Mouse (Mus musculus) forebrain, embryonic 12.5 days (tissue): ENCODE measurements at regions not wholly inside any gene's neighbourhood (a gene's known extent, or its start where the extent isn't known, plus 50 kb on each side); places are given as distances from the start of the nearest gene placed in this dataset.

Experiments used
- ATAC-seq: fragments of 200-750 bp; cut with Nextera tagmentation; 2 replicates; pipeline ENCODE4 v1.8.0; 2017; ENCODE audit warnings: moderate TSS enrichment; ENCODE audit not compliant: low FRiP score
- H3K27ac ChIP-seq: fragments of 300-500 bp; sonication (generic); 2 replicates; pipeline ENCODE4 v1.5.1; 2016; ENCODE audit warnings: mild to moderate bottlenecking
- H3K27me3 ChIP-seq: fragments of 300-500 bp; sonication (generic); 2 replicates; pipeline ENCODE4 v1.6.1; 2016; ENCODE audit warnings: mild to moderate bottlenecking
- H3K36me3 ChIP-seq: fragments of 300-500 bp; sonication (generic); replicated peaks from 2 replicates; pipeline ENCODE4 v1.6.1; 2016; ENCODE audit warnings: mild to moderate bottlenecking
- H3K4me1 ChIP-seq: fragments of 300-500 bp; sonication (generic); 2 replicates; pipeline ENCODE4 v1.6.1; 2016
- H3K4me2 ChIP-seq: fragments of 300-500 bp; sonication (generic); 2 replicates; pipeline ENCODE4 v1.6.1; 2016; ENCODE audit warnings: mild to moderate bottlenecking, moderate library complexity
- H3K4me3 ChIP-seq: fragments of 300-500 bp; sonication (generic); replicated peaks from 2 replicates; pipeline ENCODE4 v1.5.1; 2016; ENCODE audit warnings: mild to moderate bottlenecking
- H3K9ac ChIP-seq: fragments of 300-500 bp; sonication (generic); 2 replicates; pipeline ENCODE4 v1.6.1; 2016; ENCODE audit warnings: mild to moderate bottlenecking
- H3K9me3 ChIP-seq: fragments of 300-500 bp; sonication (generic); 2 replicates; pipeline ENCODE4 v1.6.1; 2016
- WGBS: fragments of 180-500 bp; shearing (Covaris S2); methylation state at CpG from one replicate; pipeline ENCODE4 v1.1.7; 2016; 5-methylcytosine and 5-hydroxymethylcytosine counted together

DNA sequence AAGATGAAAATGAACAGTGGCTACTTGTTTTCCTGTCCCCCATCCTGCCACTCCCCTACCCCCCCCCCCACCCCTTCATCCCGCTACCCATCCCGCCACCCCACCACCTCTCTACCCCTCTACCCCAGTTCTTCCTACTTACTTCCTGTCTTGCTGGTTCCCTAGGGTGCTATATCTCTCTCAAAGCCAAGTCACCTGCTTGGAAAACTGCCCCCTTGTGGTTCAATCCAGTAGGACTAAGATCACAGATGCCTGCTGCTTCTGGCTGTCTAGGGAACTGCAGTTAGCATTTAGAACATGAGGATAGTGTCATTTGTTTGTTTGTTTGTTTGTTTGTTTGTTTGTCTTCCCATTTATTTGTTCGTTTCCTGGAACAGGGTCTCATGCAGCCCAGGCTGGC, 238.4 kb upstream of the Mocs1 start:
- Histone ChIP-seq H3K27ac (no peak overlapping the region), H3K9ac (no peak overlapping the region), H3K27me3 (no peaks in the 10 kb centered on the region), H3K4me3 (no peak overlapping the region), H3K4me2 (no peak overlapping the region), H3K9me3 (peaks cover 3% of the 10 kb centered on the region), H3K4me1 (no peaks in the 10 kb centered on the region), H3K36me3 (no peaks in the 10 kb centered on the region)
- 51% methylated on average over 3 of the region's 3 CpGs for WGBS
- ATAC-seq, result no peak

DNA sequence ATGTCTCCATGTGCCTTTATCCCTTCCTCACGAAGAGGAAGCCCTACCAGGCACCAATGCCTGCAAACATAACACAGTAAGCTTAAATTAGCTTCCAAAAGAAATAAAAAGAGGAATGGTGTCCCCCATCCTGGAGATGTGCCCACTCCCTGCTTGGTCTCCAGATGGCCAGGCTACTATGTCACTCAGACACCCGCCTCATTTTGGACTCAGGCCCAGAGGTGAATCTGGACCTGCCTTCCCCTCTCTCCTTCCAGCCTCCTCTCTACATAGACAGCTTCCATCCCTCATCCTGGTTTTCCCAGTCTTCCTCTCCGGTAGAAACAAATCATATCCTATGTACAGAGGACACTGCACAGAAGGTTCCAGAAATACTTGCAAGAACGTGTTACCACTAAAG, 237.8 kb upstream of the Mocs1 start:
- Histone ChIP-seq H3K4me2 (no peak overlapping the region), H3K27me3 (no peaks in the 10 kb centered on the region), H3K9me3 (peaks cover 4% of the 10 kb centered on the region), H3K4me1 (no peaks in the 10 kb centered on the region), H3K9ac (no peak overlapping the region), H3K36me3 (no peaks in the 10 kb centered on the region), H3K4me3 (no peak overlapping the region), H3K27ac (no peak overlapping the region)
- no peak for ATAC-seq
- WGBS, result 84% methylated on average over 4 of the region's 4 CpGs

GRCm38 (mm10) chr17:49196046-49196684, 232.0 kb upstream of the Mocs1 start:
- H3K36me3 ChIP-seq, result no peaks in the 10 kb centered on the region

DNA sequence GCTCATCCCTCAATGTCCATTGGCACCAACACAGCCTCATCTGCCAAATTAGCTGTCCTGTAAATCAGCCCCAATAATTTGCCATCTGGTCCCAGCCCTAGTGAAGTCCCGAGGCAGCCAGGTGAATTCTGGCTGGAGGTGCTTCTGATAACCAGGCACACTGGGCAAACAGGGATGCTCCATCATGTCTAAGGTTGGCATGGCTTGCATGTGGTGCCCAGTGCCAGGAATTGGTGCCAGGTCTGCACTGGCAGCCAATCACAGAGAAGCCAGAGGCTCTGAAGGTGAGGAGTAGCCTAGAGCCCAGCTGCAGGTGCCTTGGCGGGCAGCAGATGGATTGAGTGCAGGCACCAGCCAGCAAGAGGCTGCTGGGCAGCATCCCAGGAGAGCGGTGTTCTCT, 226.7 kb upstream of the Mocs1 start:
- H3K4me3 ChIP-seq, result no peak overlapping the region
- peaks cover 4% of the 10 kb centered on the region; the same call in 1 of the 2 replicates for H3K9me3 ChIP-seq
- H3K27me3 ChIP-seq, result no peaks in the 10 kb centered on the region
- 90% methylated on average over 3 of the region's 3 CpGs for WGBS
- H3K4me1 ChIP-seq, result peaks cover 12% of the 10 kb centered on the region; the same call in 1 of the 2 replicates
- H3K9ac ChIP-seq, result no peak overlapping the region
- no peak overlapping the region for H3K27ac ChIP-seq
- no peaks in the 10 kb centered on the region for H3K36me3 ChIP-seq
- H3K4me2 ChIP-seq, result no peak overlapping the region
- no peak for ATAC-seq

More at GRCm38 (mm10) chr17:49196046-49196684, 232.0 kb upstream of the Mocs1 start:
- H3K27me3 ChIP-seq, result no peaks in the 10 kb centered on the region
- no peak for ATAC-seq
- H3K9ac ChIP-seq, result no peak overlapping the region
- H3K27ac ChIP-seq, result no peak overlapping the region
- peaks cover 4% of the 10 kb centered on the region for H3K9me3 ChIP-seq
- H3K4me1 ChIP-seq, result no peaks in the 10 kb centered on the region
- no peak overlapping the region for H3K4me3 ChIP-seq
- WGBS, result 77% methylated on average over 8 of the region's 8 CpGs
- no peak overlapping the region for H3K4me2 ChIP-seq

- Histone ChIP-seq H3K4me1 (peaks cover 14% of the 10 kb centered on the region; the same call in 1 of the 2 replicates), H3K9me3 (peaks cover 4% of the 10 kb centered on the region; the same call in 1 of the 2 replicates), H3K27me3 (no peaks in the 10 kb centered on the region), H3K9ac (no peak overlapping the region), H3K36me3 (no peaks in the 10 kb centered on the region), H3K4me2 (no peak overlapping the region), H3K27ac (no peak overlapping the region), H3K4me3 (no peak overlapping the region)
- 13% methylated on average over 5 of the region's 5 CpGs for WGBS
- ATAC-seq, result 0 out of 2 replicates have a peak, but pooled peaks have one; percentile 20
These were observed 223.1 kb upstream of the Mocs1 start for GRCm38 (mm10) chr17:49205095-49205494.

- no peak overlapping the region for H3K27ac ChIP-seq
- H3K9ac ChIP-seq, result no peak overlapping the region
- no peak overlapping the region for H3K4me2 ChIP-seq
- no peak overlapping the region for H3K4me3 ChIP-seq
- H3K36me3 ChIP-seq, result no peaks in the 10 kb centered on the region
- 75% methylated on average over 1 of the region's 1 CpGs for WGBS
- no peaks in the 10 kb centered on the region for H3K27me3 ChIP-seq
- H3K4me1 ChIP-seq, result peaks cover 14% of the 10 kb centered on the region; the same call in 1 of the 2 replicates
- H3K9me3 ChIP-seq, result peaks cover 4% of the 10 kb centered on the region; the same call in 1 of the 2 replicates
- ATAC-seq, result 0 out of 2 replicates have a peak, but pooled peaks have one; percentile 3
These were observed 222.6 kb upstream of the Mocs1 start for GRCm38 (mm10) chr17:49205564-49205963.

DNA sequence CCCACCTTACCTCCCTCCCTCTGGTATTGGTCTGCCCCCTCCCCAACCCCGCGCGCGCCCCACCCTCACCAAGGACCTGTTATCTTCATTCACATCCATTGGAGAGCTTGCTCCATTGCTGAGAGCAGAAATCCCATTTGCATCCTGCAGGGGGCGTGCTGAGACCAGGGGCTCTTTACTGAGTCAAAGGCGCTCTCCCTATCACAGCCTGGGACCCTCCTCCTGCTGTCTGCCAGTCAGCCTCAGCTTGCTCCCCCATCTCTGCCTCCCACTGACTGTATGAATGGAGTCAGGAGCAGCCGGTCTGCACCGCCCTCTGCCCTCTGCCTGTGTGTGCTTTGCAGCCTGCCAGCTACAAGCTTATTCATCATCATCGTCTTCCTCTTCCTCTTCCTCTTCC, 221.5 kb upstream of the Mocs1 start:
- no peaks in the 10 kb centered on the region for H3K36me3 ChIP-seq
- no peaks in the 10 kb centered on the region for H3K27me3 ChIP-seq
- H3K9ac ChIP-seq, result no peak overlapping the region
- 33% methylated on average over 9 of the region's 9 CpGs for WGBS
- no peak overlapping the region for H3K27ac ChIP-seq
- ATAC-seq, result peak; percentile 74
- peaks cover 4% of the 10 kb centered on the region; the same call in 1 of the 2 replicates for H3K9me3 ChIP-seq
- H3K4me3 ChIP-seq, result no peak overlapping the region
- no peak overlapping the region for H3K4me2 ChIP-seq
- peaks cover 14% of the 10 kb centered on the region; the same call in 1 of the 2 replicates for H3K4me1 ChIP-seq

- Histone ChIP-seq H3K36me3 (no peaks in the 10 kb centered on the region), H3K4me3 (no peak overlapping the region), H3K27me3 (no peaks in the 10 kb centered on the region), H3K4me2 (no peak overlapping the region), H3K9me3 (peaks cover 2% of the 10 kb centered on the region; the same call in 1 of the 2 replicates), H3K27ac (no peak overlapping the region), H3K9ac (no peak overlapping the region), H3K4me1 (peaks cover 14% of the 10 kb centered on the region; the same call in 1 of the 2 replicates)
- no peak for ATAC-seq
- WGBS, result 79% methylated on average over 10 of the region's 10 CpGs
These were observed 219.8 kb upstream of the Mocs1 start for GRCm38 (mm10) chr17:49208315-49208820.

- peak; percentile 41; the same call in 1 of the 2 replicates for ATAC-seq
- no peaks in the 10 kb centered on the region for H3K36me3 ChIP-seq
- no peaks in the 10 kb centered on the region for H3K4me1 ChIP-seq
- H3K4me3 ChIP-seq, result no peak overlapping the region
- H3K9me3 ChIP-seq, result no peaks in the 10 kb centered on the region
- WGBS, result 65% methylated on average over 13 of the region's 13 CpGs
- 0 out of 2 replicates have a peak, but pooled peaks cover 4% of the 10 kb centered on the region for H3K27me3 ChIP-seq
- H3K4me2 ChIP-seq, result no peak overlapping the region
- H3K27ac ChIP-seq, result 0 out of 2 replicates have a peak overlapping the region, but pooled peaks have one; percentile 31
- H3K9ac ChIP-seq, result no peak overlapping the region
These were observed 215.2 kb upstream of the Mocs1 start for GRCm38 (mm10) chr17:49212918-49213317.

- H3K9ac ChIP-seq, result no peak overlapping the region
- no peak overlapping the region for H3K27ac ChIP-seq
- H3K4me2 ChIP-seq, result no peak overlapping the region
- 87% methylated on average over 8 of the region's 8 CpGs for WGBS
- no peak for ATAC-seq
- no peak overlapping the region for H3K4me3 ChIP-seq
- H3K27me3 ChIP-seq, result 0 out of 2 replicates have a peak, but pooled peaks cover 4% of the 10 kb centered on the region
- no peaks in the 10 kb centered on the region for H3K36me3 ChIP-seq
- H3K4me1 ChIP-seq, result no peaks in the 10 kb centered on the region
- H3K9me3 ChIP-seq, result no peaks in the 10 kb centered on the region
These were observed 212.9 kb upstream of the Mocs1 start for GRCm38 (mm10) chr17:49215281-49215680.

GRCm38 (mm10) chr17:49219512-49220197, 208.5 kb upstream of the Mocs1 start:
- WGBS, result 61% methylated on average over 4 of the region's 4 CpGs
- Histone ChIP-seq H3K27ac (no peak overlapping the region), H3K4me3 (no peak overlapping the region), H3K36me3 (no peaks in the 10 kb centered on the region), H3K4me2 (no peak overlapping the region), H3K9ac (no peak overlapping the region), H3K27me3 (0 out of 2 replicates have a peak, but pooled peaks cover 4% of the 10 kb centered on the region), H3K9me3 (no peaks in the 10 kb centered on the region), H3K4me1 (no peaks in the 10 kb centered on the region)
- peak; percentile 41; the same call in 1 of the 2 replicates for ATAC-seq

DNA sequence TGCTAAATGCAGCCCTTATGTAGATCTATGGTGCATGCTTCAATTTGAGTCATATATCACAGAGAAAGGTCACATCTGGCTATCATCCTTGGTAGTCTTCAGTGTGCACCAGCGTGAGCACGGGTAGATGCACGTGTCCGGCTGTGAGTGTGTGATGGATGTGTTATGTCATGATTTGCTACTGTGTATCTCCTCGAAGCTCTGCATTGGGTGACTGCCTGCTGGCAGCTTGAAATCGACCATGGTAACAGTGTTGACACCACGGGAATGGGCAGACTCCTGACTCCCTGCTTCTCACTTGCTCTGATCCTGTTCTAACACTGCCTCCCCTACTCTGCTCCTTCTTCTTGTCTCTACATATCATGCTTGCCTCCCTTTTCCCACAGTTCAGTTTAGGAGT, 204.9 kb upstream of the Mocs1 start:
- H3K9ac ChIP-seq, result no peak overlapping the region
- no peak overlapping the region for H3K27ac ChIP-seq
- no peaks in the 10 kb centered on the region for H3K4me1 ChIP-seq
- no peak for ATAC-seq
- H3K36me3 ChIP-seq, result no peaks in the 10 kb centered on the region
- 0 out of 2 replicates have a peak, but pooled peaks cover 7% of the 10 kb centered on the region for H3K27me3 ChIP-seq
- H3K4me2 ChIP-seq, result no peak overlapping the region
- WGBS, result 83% methylated on average over 7 of the region's 7 CpGs
- no peaks in the 10 kb centered on the region for H3K9me3 ChIP-seq
- no peak overlapping the region for H3K4me3 ChIP-seq
